Mouse (Mus musculus): ENCODE measurements at regions not wholly inside any gene's neighbourhood (a gene's known extent, or its start where the extent isn't known, plus 50 kb on each side); places are given as distances from the start of the nearest gene placed in this dataset.

- H3K4me1 ChIP-seq (replicated peaks; ENCODE audit: control insufficient read depth in 2 of 2, insufficient read depth in 2 of 2, low read length in 1 of 2), result peaks cover 0 to 16% of the 10 kb centered on the region in 2 experiments; a peak in 2 of 4 replicates
- TF ChIP-seq EP300 (IDR thresholded peaks at IDR 0.05; ENCODE audit: low read depth) (no peak), CTCF (IDR thresholded peaks at IDR 0.05; ENCODE audit: low read depth) (no peak)
- no peaks in the 10 kb centered on the region for H3K36me3 ChIP-seq (replicated peaks; ENCODE audit: control insufficient read depth, insufficient read depth, low read depth)
- H3K4me2 ChIP-seq (ENCODE audit: low read depth), result no peak overlapping the region
- WGBS (ENCODE audit: insufficient replicate concordance), result 13% methylated on average over 6 of the region's 6 CpGs
- H3K4me3 ChIP-seq (ENCODE audit: insufficient read depth in 1 of 2, low read depth in 2 of 2, low read length in 2 of 2), result no peak overlapping the region
- H3K27me3 ChIP-seq (ENCODE audit: control insufficient read depth, insufficient read depth, low read length), result no peaks in the 10 kb centered on the region
- no peak overlapping the region for H3K27ac ChIP-seq
- H3K9me3 ChIP-seq (ENCODE audit: control insufficient read depth, low read length), result no peaks in the 10 kb centered on the region
- ATAC-seq (ENCODE audit: insufficient read depth) (peak; percentile 51), DNase-seq (ENCODE audit: low read depth in 3 of 3, low spot score in 3 of 3) (peak; percentile 12 to 22 (median 14))
- H3K9ac ChIP-seq (replicated peaks), result no peak overlapping the region
Measured at GRCm38 (mm10) chr9:61666118-61666517, 248.2 kb downstream of the Rplp1 start.

- DNase-seq (ENCODE audit: low read depth in 3 of 3, low spot score in 3 of 3), result no peak
- H3K27ac ChIP-seq, result no peak overlapping the region
- no peaks in the 10 kb centered on the region for H3K36me3 ChIP-seq (replicated peaks; ENCODE audit: control insufficient read depth, insufficient read depth, low read depth)
- no peak overlapping the region for H3K4me2 ChIP-seq (ENCODE audit: low read depth)
- no peak overlapping the region for H3K4me3 ChIP-seq (ENCODE audit: insufficient read depth in 1 of 2, low read depth in 2 of 2, low read length in 2 of 2)
- H3K9me3 ChIP-seq (ENCODE audit: control insufficient read depth, low read length), result no peaks in the 10 kb centered on the region
- peaks cover 0 to 16% of the 10 kb centered on the region in 2 experiments; a peak in 2 of 4 replicates for H3K4me1 ChIP-seq (replicated peaks; ENCODE audit: control insufficient read depth in 2 of 2, insufficient read depth in 2 of 2, low read length in 1 of 2)
- no peak overlapping the region for H3K9ac ChIP-seq (replicated peaks)
- WGBS (ENCODE audit: insufficient replicate concordance), result 48% methylated on average over 5 of the region's 5 CpGs
- TF ChIP-seq CTCF (IDR thresholded peaks at IDR 0.05; ENCODE audit: low read depth) (no peak), EP300 (IDR thresholded peaks at IDR 0.05; ENCODE audit: low read depth) (no peak)
- no peaks in the 10 kb centered on the region for H3K27me3 ChIP-seq (ENCODE audit: control insufficient read depth, insufficient read depth, low read length)
- no peak for ATAC-seq (ENCODE audit: insufficient read depth)
Measured at GRCm38 (mm10) chr9:61665254-61665653, 249.1 kb downstream of the Rplp1 start.

GRCm38 (mm10) chr9:61664000-61664622 lies 250.2 kb downstream of the Rplp1 start:
- no peaks in the 10 kb centered on the region for H3K27me3 ChIP-seq (ENCODE audit: control insufficient read depth, insufficient read depth, low read length)
- DNase-seq (ENCODE audit: low read depth in 3 of 3, low spot score in 3 of 3) (peak in 1 of 3 experiments; percentile 24), ATAC-seq (ENCODE audit: insufficient read depth) (no peak)
- H3K36me3 ChIP-seq (replicated peaks; ENCODE audit: control insufficient read depth, insufficient read depth, low read depth), result no peaks in the 10 kb centered on the region
- no peak overlapping the region for H3K4me3 ChIP-seq (ENCODE audit: insufficient read depth in 1 of 2, low read depth in 2 of 2, low read length in 2 of 2)
- WGBS (ENCODE audit: insufficient replicate concordance), result 44% methylated on average over 10 of the region's 10 CpGs
- H3K9ac ChIP-seq (replicated peaks), result no peak overlapping the region
- H3K4me2 ChIP-seq (ENCODE audit: low read depth), result no peak overlapping the region
- peaks cover 0 to 16% of the 10 kb centered on the region in 2 experiments; a peak in 2 of 4 replicates for H3K4me1 ChIP-seq (replicated peaks; ENCODE audit: control insufficient read depth in 2 of 2, insufficient read depth in 2 of 2, low read length in 1 of 2)
- TF ChIP-seq CTCF (IDR thresholded peaks at IDR 0.05; ENCODE audit: low read depth), result no peak
- TF ChIP-seq EP300 (IDR thresholded peaks at IDR 0.05; ENCODE audit: low read depth), result no peak
- H3K9me3 ChIP-seq (ENCODE audit: control insufficient read depth, low read length), result no peaks in the 10 kb centered on the region
- no peak overlapping the region for H3K27ac ChIP-seq

GRCm38 (mm10) chr9:61662055-61663028 lies 252.0 kb downstream of the Rplp1 start:
- 19% methylated on average over 12 of the region's 12 CpGs for WGBS (ENCODE audit: insufficient replicate concordance)
- no peak overlapping the region for H3K9ac ChIP-seq (replicated peaks)
- peaks cover 0 to 13% of the 10 kb centered on the region in 2 experiments; a peak in 2 of 4 replicates for H3K4me1 ChIP-seq (replicated peaks; ENCODE audit: control insufficient read depth in 2 of 2, insufficient read depth in 2 of 2, low read length in 1 of 2)
- no peak for TF ChIP-seq CTCF (IDR thresholded peaks at IDR 0.05; ENCODE audit: low read depth)
- TF ChIP-seq EP300 (IDR thresholded peaks at IDR 0.05; ENCODE audit: low read depth), result no peak
- no peak for ATAC-seq (ENCODE audit: insufficient read depth)
- no peak for DNase-seq (ENCODE audit: low read depth in 3 of 3, low spot score in 3 of 3)
- no peaks in the 10 kb centered on the region for H3K27me3 ChIP-seq (ENCODE audit: control insufficient read depth, insufficient read depth, low read length)
- no peak overlapping the region for H3K27ac ChIP-seq
- no peak overlapping the region for H3K4me2 ChIP-seq (ENCODE audit: low read depth)
- no peaks in the 10 kb centered on the region for H3K36me3 ChIP-seq (replicated peaks; ENCODE audit: control insufficient read depth, insufficient read depth, low read depth)
- H3K4me3 ChIP-seq (ENCODE audit: insufficient read depth in 1 of 2, low read depth in 2 of 2, low read length in 2 of 2), result no peak overlapping the region
- H3K9me3 ChIP-seq (ENCODE audit: control insufficient read depth, low read length), result no peaks in the 10 kb centered on the region

- Histone ChIP-seq H3K9ac (replicated peaks) (no peak overlapping the region), H3K27me3 (ENCODE audit: control insufficient read depth, insufficient read depth, low read length) (no peaks in the 10 kb centered on the region), H3K4me1 (replicated peaks; ENCODE audit: control insufficient read depth in 2 of 2, insufficient read depth in 2 of 2, low read length in 1 of 2) (peaks cover 0 to 2% of the 10 kb centered on the region in 2 experiments; a peak in 2 of 4 replicates), H3K36me3 (replicated peaks; ENCODE audit: control insufficient read depth, insufficient read depth, low read depth) (no peaks in the 10 kb centered on the region), H3K9me3 (ENCODE audit: control insufficient read depth, low read length) (no peaks in the 10 kb centered on the region), H3K27ac (no peak overlapping the region), H3K4me3 (ENCODE audit: insufficient read depth in 1 of 2, low read depth in 2 of 2, low read length in 2 of 2) (no peak overlapping the region), H3K4me2 (ENCODE audit: low read depth) (no peak overlapping the region)
- DNase-seq (ENCODE audit: low read depth in 3 of 3, low spot score in 3 of 3), result no peak
- WGBS (ENCODE audit: insufficient replicate concordance), result 15% methylated on average over 3 of the region's 3 CpGs
- TF ChIP-seq EP300 (IDR thresholded peaks at IDR 0.05; ENCODE audit: low read depth) (no peak), CTCF (IDR thresholded peaks at IDR 0.05; ENCODE audit: low read depth) (no peak)
- ATAC-seq (ENCODE audit: insufficient read depth), result no peak
Measured at GRCm38 (mm10) chr9:61660191-61660590, 254.2 kb downstream of the Rplp1 start.
